Mouse (Mus musculus): ENCODE data around the gene Mettl7a2.
"Not testable (repeated sequence)": the region's sequence is repeated elsewhere in the genome, so short reads cannot be mapped to it uniquely, and the experiment has no call there.

Mettl7a2 gene

GRCm38 (mm10) chr15:100352711-100353250 lies at the start of gene Mettl7a2, which contains the start of gene Methig1:
TSS of gene Mettl7a2 (plus strand) at chr15:100353200.
TSS of gene Methig1 (plus strand) at chr15:100353149.
- no peak for DNase-seq (ENCODE audit: low read depth, low spot score)

DNA sequence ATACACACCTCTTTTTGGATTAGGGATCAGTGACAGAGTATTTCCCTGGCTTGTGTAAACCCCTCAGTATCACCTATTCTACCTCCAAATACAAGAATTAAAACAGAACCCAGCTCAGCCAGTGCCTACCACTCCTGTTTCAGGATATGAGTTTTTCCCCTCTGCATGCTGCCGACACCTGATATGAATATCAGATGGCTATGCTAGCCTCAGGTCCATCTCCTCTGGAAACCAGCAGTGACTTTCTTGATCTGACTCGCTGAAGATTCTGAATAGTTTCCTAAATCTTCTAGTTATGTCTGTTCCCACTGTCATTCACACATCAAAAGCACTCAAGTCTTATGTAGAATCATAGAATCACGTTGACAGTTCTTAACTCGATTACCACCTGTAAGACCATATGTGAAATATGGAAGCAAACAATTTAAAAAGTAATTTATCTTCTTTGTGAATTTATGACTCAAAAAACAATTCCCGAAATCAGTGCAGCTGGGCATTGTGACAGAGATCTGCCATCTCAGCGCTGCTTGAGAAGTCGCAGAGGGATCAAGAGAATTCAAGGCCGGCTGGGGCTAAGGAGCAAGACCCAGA lies 49.5 kb upstream of the Mettl7a2 start:
- DNase-seq (ENCODE audit: low read depth, low spot score): no peak

DNA sequence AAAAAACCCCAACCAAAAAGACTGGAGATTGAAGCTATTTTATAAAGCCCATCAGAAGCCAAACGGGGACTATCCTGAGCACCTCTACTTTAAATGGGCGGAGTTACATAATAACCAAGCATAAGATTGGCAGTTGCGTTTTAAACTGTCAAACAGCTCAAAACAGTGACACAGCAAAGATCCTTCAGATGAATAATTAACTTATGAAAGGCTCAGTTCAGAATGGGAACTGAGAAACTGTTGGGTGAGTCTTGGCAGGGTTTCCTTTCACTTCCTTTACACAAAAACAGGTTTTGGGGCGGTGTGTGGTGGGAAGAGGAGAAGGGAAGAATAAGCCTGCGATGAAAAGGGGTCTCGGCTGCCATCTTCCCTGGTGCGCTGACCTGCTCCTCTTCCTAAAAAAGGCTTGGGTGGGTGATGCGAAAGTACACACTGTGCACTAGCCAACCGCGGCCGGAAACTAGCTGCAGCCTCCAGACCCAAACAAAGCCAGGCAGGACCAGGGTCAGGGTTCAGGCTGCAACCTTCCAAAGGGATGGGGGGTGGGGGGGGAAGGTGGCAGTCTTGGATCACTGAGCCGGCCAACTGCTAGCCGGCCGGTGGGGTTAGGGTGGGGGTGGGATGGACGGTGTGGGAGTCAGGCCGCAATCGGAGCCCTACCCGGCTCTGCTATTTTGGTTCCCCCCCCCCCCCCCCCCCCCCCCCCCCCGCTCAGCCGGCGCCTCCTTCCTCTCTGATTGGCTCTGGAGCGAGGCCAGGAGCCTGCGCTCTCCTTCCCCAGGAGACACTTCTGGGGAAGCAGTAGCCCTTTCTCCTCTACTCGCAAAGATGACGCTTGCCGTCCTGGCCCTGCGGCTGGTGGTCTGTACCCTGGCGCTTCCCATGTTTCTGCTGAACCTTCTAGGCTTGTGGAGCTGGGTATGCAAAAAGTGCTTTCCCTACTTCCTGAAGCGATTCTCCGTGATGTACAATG lies 48.7 kb upstream of the Mettl7a2 start, which contains the start of gene Mettl7a1:
Gene Mettl7a1 (plus strand): TSS at position 122 of the 973 bp plus-strand sequence.
- DNase-seq (ENCODE audit: low read depth, low spot score): peak; percentile 74

GRCm38 (mm10) chr15:100306201-100306600 lies 46.8 kb upstream of the Mettl7a2 start:
- DNase-seq (ENCODE audit: low read depth, low spot score): no peak

DNA sequence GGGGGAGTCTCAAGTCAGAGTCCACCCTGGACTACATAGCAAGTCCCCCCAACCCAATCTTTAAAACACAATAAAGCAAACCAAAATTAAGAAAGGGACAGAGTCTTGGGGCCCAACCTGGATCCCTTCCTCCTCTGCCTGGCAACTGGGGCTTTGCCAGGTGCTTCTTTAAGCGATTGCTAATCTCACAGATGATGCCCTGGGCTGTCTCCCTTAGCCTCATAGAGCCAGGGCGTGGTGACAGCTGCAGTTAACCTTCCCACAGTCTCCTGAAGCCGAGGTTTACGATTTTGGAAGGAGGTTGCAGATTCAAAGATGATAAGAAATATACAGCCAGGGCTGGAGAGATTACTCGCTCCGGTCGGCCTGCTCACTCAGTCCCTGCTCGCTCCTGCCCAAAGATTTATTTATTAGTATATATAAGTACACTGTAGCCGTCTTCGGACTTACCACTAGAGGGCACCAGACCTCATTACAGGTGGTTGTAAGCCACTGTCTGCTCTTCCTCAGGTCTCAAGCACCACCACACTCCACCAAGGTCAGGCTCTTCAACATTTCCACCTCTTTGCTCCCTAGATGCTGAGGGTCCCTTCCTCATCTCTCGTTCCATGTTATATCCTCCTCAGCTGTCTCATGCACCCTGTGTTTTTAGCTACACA lies 45.4 kb upstream of the Mettl7a2 start:
- DNase-seq (ENCODE audit: low read depth, low spot score): peak; percentile 78

DNA sequence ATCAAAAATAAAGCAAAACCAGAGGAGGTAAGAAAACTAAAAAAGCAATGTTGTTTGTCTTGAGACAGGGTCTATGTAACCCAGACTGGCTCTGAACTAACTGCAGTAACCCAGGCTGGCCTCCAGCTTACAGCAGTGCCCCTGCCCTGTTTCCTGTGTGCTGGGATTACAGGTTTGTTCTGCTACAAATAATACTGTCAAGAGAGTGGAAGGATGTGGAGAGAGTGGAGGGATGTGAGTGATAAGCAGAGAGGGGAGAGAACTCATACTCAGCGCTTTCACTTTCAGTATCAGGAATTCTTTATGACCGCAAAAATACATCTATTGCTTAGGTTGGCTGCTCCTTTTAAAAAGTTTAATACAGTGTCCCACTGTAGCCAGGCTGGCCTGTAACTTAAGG lies 40.7 kb upstream of the Mettl7a2 start:
- DNase-seq (ENCODE audit: low read depth, low spot score): no peak

DNA sequence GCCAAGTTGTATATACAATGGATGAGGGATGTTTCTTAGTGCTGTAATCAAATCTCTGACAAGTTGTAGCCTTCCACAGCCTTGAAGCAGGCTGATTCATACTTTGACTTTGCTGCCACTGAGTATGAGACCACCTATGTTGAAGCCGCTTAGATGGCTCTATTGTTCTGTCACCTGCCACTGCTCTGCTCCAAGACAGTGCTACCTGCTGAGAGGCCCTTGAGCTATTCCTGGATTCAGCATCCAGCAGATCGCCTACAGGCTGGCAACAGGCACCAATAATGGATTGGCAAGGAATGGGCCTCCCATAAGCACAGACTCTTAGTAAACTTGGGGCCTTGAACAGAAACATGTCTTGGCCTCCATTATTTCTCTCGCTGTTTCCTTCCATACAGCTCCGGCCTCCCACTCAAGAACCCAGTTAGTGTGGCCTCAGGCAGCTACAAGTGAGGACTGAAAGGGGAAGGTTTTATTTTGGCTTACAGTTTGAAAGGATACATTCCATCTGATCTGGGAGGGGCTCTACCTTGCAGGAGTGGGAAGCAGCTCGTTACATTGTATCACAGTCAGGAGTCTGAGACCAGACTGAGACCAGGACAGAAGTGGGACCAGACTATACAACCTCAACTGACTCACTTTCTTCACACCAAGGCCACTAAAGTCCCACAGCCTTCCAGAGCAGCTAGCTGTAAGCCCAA lies 38.4 kb upstream of the Mettl7a2 start:
- peak; percentile 57 for DNase-seq (ENCODE audit: low read depth, low spot score)

- DNase-seq (ENCODE audit: low read depth, low spot score): not testable (repeated sequence)
These were observed 34.9 kb upstream of the Mettl7a2 start for GRCm38 (mm10) chr15:100318014-100318671.

GRCm38 (mm10) chr15:100319884-100320283 lies 33.1 kb upstream of the Mettl7a2 start:
- DNase-seq (ENCODE audit: low read depth, low spot score): no peak

- no peak for DNase-seq (ENCODE audit: low read depth, low spot score)
These were observed 32.6 kb upstream of the Mettl7a2 start for GRCm38 (mm10) chr15:100320295-100320905.

DNA sequence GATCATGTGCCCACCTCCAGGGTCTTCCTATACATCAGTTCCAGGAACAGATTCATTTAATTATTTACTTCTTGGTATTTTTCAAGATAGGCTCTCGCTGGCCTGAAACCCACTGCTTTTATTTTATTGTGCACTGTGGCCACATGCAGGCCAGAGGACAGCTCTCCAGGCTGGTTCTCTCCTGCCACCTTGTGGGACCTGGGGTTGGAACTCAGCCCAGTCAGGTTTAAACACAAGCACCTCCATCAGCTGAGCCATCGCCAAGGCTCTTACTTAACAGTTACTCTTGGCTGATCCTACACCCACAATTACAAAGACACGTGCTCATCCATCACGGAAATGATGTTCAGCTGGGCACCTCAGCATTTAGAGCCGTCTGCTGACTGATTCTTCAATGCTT lies 31.9 kb upstream of the Mettl7a2 start:
- peak; percentile 72 for DNase-seq (ENCODE audit: low read depth, low spot score)

- DNase-seq (ENCODE audit: low read depth, low spot score): peak; percentile 80
These were observed 28.9 kb upstream of the Mettl7a2 start for GRCm38 (mm10) chr15:100324021-100324591.

DNA sequence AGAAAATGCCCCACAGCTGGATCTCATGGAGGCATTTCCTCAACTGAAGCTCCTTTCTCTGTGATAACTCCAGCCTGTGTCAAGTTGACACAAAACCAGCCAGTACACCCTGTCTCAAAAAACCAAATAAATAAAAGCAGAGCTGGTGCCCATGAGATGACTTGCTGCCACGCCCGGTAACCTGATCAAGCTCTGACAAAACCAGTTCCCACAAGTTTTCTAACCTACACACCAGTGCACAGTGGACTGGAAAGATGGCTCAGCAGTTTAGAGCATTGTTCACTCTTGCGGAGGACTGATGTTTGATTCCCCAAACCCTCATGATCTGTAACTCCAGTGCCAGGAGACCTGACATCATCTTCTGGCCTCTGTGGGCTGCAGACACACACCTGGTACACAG lies 27.8 kb upstream of the Mettl7a2 start:
- DNase-seq (ENCODE audit: low read depth, low spot score): no peak

GRCm38 (mm10) chr15:100328089-100328488 lies 24.9 kb upstream of the Mettl7a2 start:
- peak; percentile 66 for DNase-seq (ENCODE audit: low read depth, low spot score)

DNA sequence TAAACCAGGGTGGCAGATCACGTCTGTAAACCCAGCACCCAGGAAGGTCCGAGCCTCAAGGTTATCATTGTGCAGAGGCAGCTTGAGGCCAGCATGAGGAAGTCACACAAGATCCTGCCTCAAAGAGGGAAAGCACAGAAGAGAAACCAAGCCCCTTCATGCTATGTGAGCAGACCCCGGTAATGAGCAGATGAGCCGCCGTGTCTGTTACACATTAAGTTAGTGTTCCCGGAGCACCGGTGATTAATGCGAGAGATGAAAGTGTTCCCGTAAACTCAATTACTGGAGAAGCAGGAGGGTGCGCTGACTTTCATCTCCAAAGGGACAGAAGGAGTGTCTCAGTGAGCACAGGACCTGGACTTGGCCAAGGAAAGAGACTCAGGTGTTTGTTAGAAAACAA lies 23.7 kb upstream of the Mettl7a2 start:
- DNase-seq (ENCODE audit: low read depth, low spot score): not testable (repeated sequence)

- no peak for DNase-seq (ENCODE audit: low read depth, low spot score)
These were observed 22.3 kb upstream of the Mettl7a2 start for GRCm38 (mm10) chr15:100330739-100331138.

DNA sequence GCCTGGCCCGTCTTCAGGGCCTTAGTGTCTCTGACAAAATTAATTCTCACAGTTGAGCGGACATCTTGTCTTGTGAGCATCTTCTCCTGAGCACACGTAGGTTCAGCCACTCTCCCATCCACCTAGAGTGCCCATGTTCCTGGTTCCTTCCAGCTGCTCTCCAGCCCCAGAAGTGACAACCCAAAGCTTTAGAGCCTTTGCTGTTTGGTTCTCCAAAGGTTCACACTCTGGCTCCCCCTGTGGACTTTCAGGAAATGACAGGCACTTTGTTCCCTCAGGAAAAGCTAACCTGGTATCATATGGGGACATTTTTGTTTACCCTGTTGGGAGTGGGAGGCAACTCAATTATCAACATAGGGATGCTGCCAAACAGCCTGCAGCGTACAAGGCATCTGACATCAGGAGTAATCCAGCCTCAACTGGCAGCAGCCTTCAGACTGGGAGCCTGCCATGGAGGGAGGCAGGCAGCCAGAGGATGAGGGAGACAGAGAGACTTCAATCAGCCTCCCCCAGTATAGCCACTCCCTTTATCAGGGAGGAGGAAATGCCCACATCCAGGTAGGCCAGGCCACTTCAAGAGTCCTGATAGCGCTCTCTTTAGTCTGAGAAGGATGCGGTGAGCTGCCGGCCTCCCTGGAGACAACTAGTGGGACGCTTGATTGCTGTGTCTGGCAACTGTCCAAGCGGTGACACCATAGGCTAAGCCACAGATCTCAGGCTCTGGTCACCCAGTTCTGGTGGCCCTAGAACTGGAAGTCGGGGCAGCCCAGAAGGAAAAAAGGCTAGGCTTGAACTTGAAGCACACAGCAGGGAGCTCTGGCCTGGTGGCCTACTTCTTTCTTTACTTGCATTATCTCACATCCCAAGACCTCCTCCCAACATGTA lies 20.7 kb upstream of the Mettl7a2 start:
- not testable (repeated sequence) for DNase-seq (ENCODE audit: low read depth, low spot score)

DNA sequence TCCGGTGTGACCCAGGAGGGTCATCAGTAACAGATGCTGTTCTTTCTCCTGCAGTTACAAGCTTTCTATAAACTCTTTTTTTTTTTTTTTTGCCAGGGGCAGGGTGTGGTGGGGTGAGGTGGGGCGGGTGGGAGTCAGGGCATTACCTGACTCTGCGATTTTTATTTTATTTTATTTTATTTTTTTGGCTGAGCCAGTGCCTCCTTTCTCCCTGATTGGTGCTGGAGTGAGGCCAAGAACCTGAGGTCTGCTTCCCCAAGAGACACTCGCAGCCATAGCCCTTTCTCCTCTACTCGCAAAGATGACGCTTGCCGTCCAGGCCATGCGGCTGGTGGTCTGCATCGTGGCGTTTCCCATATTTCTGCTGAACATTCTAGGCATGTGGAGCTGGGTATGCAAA lies 18.4 kb upstream of the Mettl7a2 start, which contains the start of gene Mettl7a3:
Gene Mettl7a3 (plus strand): TSS at position 301 of the 400 bp plus-strand sequence.
- no peak for DNase-seq (ENCODE audit: low read depth, low spot score)

GRCm38 (mm10) chr15:100337328-100337727 lies 15.7 kb upstream of the Mettl7a2 start:
- not testable (repeated sequence) for DNase-seq (ENCODE audit: low read depth, low spot score)
